Mouse (Mus musculus) right cerebral cortex, postnatal 14 days (tissue): ENCODE results near the gene Vwa8.
"Not testable (repeated sequence)": the region's sequence is repeated elsewhere in the genome, so short reads cannot be mapped to it uniquely, and the experiment has no call there.

Experiments
- DNase-seq: peaks from one replicate; pipeline ENCODE4 v3.0.0; 2022

Vwa8 gene

GRCm38 (mm10) chr14:78993515-78993914 lies 144.7 kb downstream of the Vwa8 start:
- DNase-seq = no peak

GRCm38 (mm10) chr14:78996359-78996758 lies 147.5 kb downstream of the Vwa8 start:
- DNase-seq = no peak

- DNase-seq = no peak
Observed at GRCm38 (mm10) chr14:79003576-79003975, 154.7 kb downstream of the Vwa8 start.

GRCm38 (mm10) chr14:79017710-79018109 lies 168.9 kb downstream of the Vwa8 start:
- not testable (repeated sequence) for DNase-seq

- DNase-seq = no peak
Observed at GRCm38 (mm10) chr14:79018564-79018963, 169.7 kb downstream of the Vwa8 start.

- DNase-seq = no peak
Observed at GRCm38 (mm10) chr14:79021725-79022124, 172.9 kb downstream of the Vwa8 start.

- no peak for DNase-seq
Observed at GRCm38 (mm10) chr14:79028996-79029575, 180.2 kb downstream of the Vwa8 start.

GRCm38 (mm10) chr14:79030715-79031114 lies 181.9 kb downstream of the Vwa8 start:
- no peak for DNase-seq

- DNase-seq = no peak
Observed at GRCm38 (mm10) chr14:79031230-79031740, 182.4 kb downstream of the Vwa8 start.

- no peak for DNase-seq
Observed at GRCm38 (mm10) chr14:79033396-79033795, 184.5 kb downstream of the Vwa8 start.

GRCm38 (mm10) chr14:79034511-79034913 lies 185.7 kb downstream of the Vwa8 start:
- DNase-seq = no peak

GRCm38 (mm10) chr14:79035575-79035974 lies 186.7 kb downstream of the Vwa8 start:
- DNase-seq = no peak

GRCm38 (mm10) chr14:79047186-79047585 lies 198.3 kb downstream of the Vwa8 start:
- no peak for DNase-seq

GRCm38 (mm10) chr14:79047956-79048355 lies 199.1 kb downstream of the Vwa8 start:
- DNase-seq = no peak

GRCm38 (mm10) chr14:79049544-79049943 lies 200.7 kb downstream of the Vwa8 start:
- no peak for DNase-seq

GRCm38 (mm10) chr14:79065636-79066035 lies 216.8 kb downstream of the Vwa8 start:
- no peak for DNase-seq

GRCm38 (mm10) chr14:79069515-79069914 lies 220.7 kb downstream of the Vwa8 start:
- DNase-seq = no peak

- no peak for DNase-seq
Observed at GRCm38 (mm10) chr14:79074786-79075185, 225.9 kb downstream of the Vwa8 start.

GRCm38 (mm10) chr14:79076560-79077300 lies 227.9 kb downstream of the Vwa8 start:
- no peak for DNase-seq

- DNase-seq = no peak
Observed at GRCm38 (mm10) chr14:79083573-79083972, 234.7 kb downstream of the Vwa8 start.

- no peak for DNase-seq
Observed at GRCm38 (mm10) chr14:79086006-79086405, 237.2 kb downstream of the Vwa8 start.

GRCm38 (mm10) chr14:79089464-79089863 lies 240.6 kb downstream of the Vwa8 start:
- no peak for DNase-seq

GRCm38 (mm10) chr14:79097181-79097580 lies 248.3 kb downstream of the Vwa8 start:
- no peak for DNase-seq
